Mouse (Mus musculus): Measurements from ENCODE around the gene Mapk1.

The Mapk1 gene

DNA sequence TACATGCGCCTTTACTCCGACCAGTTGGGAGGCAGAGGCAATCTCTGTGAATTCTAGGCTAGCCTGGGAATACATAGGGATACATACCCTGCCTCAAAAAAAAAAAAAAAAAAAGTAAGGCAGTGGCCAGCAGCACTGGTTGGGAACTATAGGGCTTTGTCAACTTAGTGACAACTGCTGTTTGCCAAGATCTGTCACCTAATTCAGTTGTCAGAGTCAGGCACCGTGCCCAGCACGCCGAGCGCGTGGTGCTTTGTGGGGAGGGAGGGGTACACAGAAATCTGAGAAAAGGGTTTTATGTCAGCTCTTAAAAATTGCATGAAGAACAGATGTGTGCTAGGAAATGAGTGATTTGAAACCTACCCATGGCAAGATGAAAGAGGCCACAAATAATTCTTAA, 94.9 kb downstream of the Mapk1 start:
- Histone ChIP-seq H3K27me3 (ENCODE audit: insufficient read depth, low read length) (no peaks in the 10 kb centered on the region), H3K4me1 (replicated peaks; ENCODE audit: low read depth, low read length) (peaks cover 37% of the 10 kb centered on the region), H3K9me3 (ENCODE audit: low read length) (no peaks in the 10 kb centered on the region), H3K4me3 (replicated peaks; ENCODE audit: low read length) (no peak overlapping the region), H3K36me3 (ENCODE audit: insufficient read depth, low read length) (peaks cover 51% of the 10 kb centered on the region)
- TF ChIP-seq POU5F1 (IDR thresholded peaks at IDR 0.05; ENCODE audit: borderline replicate concordance, low read length): no peak
- no peak for TF ChIP-seq CTCF (conservative IDR thresholded peaks at IDR 0.05; ENCODE audit: low read length)
- no peak for TF ChIP-seq NANOG (IDR thresholded peaks at IDR 0.05; ENCODE audit: borderline replicate concordance, low read length)

DNA sequence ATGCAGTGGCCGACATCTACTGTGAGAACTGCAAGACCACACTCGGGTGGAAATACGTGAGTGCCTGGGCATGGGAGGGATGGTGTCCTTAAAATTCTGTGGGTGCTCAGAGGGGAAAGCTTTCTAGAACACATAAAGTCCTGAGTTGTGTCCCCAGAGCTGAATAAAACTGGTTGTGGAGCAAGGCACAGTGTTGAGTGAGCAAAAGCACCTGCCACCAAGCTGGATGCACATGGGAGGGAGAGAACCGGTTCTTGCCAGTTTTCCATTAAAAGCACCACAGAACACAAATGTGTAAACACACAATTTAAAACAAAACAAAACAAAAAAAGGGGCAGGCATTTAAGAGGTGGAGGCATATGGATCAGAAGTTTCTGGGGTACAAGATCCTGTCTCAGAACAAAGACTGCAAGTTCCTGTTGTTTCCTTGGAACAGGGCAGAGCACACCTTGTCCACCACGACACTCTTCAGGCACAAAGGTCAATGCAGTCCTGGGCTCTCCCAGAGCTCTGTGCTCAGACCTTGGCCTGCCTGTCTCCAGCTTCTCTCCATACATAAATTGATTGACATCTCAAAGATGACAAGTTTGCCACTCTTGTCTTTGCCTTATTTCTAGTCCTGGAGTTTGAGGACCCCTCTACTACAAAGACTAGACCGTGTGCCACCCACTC, 99.1 kb downstream of the Mapk1 start:
- no peaks in the 10 kb centered on the region for H3K9me3 ChIP-seq (ENCODE audit: low read length)
- TF ChIP-seq NANOG (IDR thresholded peaks at IDR 0.05; ENCODE audit: borderline replicate concordance, low read length) (no peak), POU5F1 (IDR thresholded peaks at IDR 0.05; ENCODE audit: borderline replicate concordance, low read length) (no peak), CTCF (conservative IDR thresholded peaks at IDR 0.05; ENCODE audit: low read length) (no peak)
- H3K27me3 ChIP-seq (ENCODE audit: insufficient read depth, low read length): no peaks in the 10 kb centered on the region
- H3K4me1 ChIP-seq (replicated peaks; ENCODE audit: low read depth, low read length): peaks cover 31% of the 10 kb centered on the region
- no peak overlapping the region for H3K4me3 ChIP-seq (replicated peaks; ENCODE audit: low read length)
- H3K36me3 ChIP-seq (ENCODE audit: insufficient read depth, low read length): peaks cover 80% of the 10 kb centered on the region

DNA sequence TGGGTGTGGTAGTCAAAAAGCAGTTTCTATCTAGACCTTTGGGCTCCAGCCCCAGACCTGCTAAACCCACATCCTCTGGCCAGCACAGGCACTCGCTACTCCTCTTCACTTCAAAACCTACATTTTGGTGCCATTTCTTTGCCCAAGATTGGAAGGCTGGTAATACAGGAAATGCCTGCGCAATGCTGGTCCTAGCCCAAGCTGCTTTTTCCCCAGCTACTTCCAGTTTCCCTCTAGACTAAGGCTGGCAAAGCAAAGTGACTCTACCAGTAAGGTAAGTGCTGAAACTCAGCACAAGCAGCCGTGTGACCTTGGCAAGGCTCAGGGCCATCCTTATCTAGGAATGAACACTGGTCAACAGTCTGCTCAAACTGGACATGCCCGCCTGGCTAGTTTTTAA, 102.5 kb downstream of the Mapk1 start:
- Histone ChIP-seq H3K27me3 (ENCODE audit: insufficient read depth, low read length) (no peaks in the 10 kb centered on the region), H3K4me1 (replicated peaks; ENCODE audit: low read depth, low read length) (peaks cover 22% of the 10 kb centered on the region), H3K36me3 (ENCODE audit: insufficient read depth, low read length) (peaks cover 96% of the 10 kb centered on the region), H3K4me3 (replicated peaks; ENCODE audit: low read length) (no peak overlapping the region), H3K9me3 (ENCODE audit: low read length) (no peaks in the 10 kb centered on the region)
- no peak for TF ChIP-seq POU5F1 (IDR thresholded peaks at IDR 0.05; ENCODE audit: borderline replicate concordance, low read length)
- no peak for TF ChIP-seq NANOG (IDR thresholded peaks at IDR 0.05; ENCODE audit: borderline replicate concordance, low read length)
- TF ChIP-seq CTCF (conservative IDR thresholded peaks at IDR 0.05; ENCODE audit: low read length): no peak

DNA sequence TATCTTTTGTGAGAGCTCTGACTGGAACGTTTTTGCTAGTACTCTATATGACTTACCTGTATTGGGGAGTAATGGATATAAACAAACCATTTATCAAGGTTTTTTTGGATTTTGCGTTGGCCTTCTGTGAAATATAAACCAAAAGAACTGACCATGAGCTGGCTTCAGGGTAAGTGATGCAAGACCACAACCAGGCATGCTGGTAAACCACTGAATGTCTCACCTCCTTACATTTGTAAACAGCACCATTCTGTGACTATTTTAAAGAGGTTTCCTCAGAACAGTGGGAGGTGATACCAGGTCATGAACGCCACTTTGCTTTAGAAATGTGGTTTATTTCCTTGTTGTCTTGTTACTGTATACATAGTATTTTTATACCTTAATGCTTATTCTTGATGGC, 103.1 kb downstream of the Mapk1 start:
- Histone ChIP-seq H3K4me1 (replicated peaks; ENCODE audit: low read depth, low read length) (peaks cover 22% of the 10 kb centered on the region), H3K4me3 (replicated peaks; ENCODE audit: low read length) (no peak overlapping the region), H3K36me3 (ENCODE audit: insufficient read depth, low read length) (peaks cover 100% of the 10 kb centered on the region), H3K27me3 (ENCODE audit: insufficient read depth, low read length) (no peaks in the 10 kb centered on the region), H3K9me3 (ENCODE audit: low read length) (no peaks in the 10 kb centered on the region)
- TF ChIP-seq CTCF (conservative IDR thresholded peaks at IDR 0.05; ENCODE audit: low read length) (no peak), POU5F1 (IDR thresholded peaks at IDR 0.05; ENCODE audit: borderline replicate concordance, low read length) (no peak), NANOG (IDR thresholded peaks at IDR 0.05; ENCODE audit: borderline replicate concordance, low read length) (no peak)

DNA sequence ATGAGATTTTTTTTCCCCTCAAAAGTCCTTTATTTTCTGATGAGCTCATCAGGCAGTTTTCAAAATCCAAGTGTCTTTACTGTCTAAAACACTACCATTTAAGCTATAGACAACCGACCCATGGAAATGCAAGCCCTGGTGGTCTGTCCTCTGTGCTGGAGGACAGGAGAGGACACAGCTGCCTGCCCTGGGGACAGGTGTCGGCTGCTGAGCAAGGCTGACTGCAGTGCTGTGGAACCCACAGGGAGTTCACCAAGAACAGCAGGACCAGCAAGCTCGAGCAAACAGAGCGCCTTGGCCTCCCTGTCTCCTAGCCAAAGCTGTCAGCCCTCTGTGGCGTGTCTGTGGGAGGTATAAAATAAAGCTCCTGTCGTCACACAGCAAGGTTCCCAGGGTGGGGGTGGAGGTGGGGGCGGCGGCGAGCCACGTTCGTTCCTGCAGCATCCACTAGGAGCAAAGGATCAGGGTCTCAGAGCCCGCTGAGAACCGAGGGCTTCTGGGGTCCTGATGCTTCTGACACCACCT, 103.5 kb downstream of the Mapk1 start:
- no peak overlapping the region for H3K4me3 ChIP-seq (replicated peaks; ENCODE audit: low read length)
- H3K4me1 ChIP-seq (replicated peaks; ENCODE audit: low read depth, low read length): peaks cover 22% of the 10 kb centered on the region
- peaks cover 100% of the 10 kb centered on the region for H3K36me3 ChIP-seq (ENCODE audit: insufficient read depth, low read length)
- H3K9me3 ChIP-seq (ENCODE audit: low read length): no peaks in the 10 kb centered on the region
- H3K27me3 ChIP-seq (ENCODE audit: insufficient read depth, low read length): no peaks in the 10 kb centered on the region
- TF ChIP-seq CTCF (conservative IDR thresholded peaks at IDR 0.05; ENCODE audit: low read length): no peak
- TF ChIP-seq NANOG (IDR thresholded peaks at IDR 0.05; ENCODE audit: borderline replicate concordance, low read length): no peak
- no peak for TF ChIP-seq POU5F1 (IDR thresholded peaks at IDR 0.05; ENCODE audit: borderline replicate concordance, low read length)

DNA sequence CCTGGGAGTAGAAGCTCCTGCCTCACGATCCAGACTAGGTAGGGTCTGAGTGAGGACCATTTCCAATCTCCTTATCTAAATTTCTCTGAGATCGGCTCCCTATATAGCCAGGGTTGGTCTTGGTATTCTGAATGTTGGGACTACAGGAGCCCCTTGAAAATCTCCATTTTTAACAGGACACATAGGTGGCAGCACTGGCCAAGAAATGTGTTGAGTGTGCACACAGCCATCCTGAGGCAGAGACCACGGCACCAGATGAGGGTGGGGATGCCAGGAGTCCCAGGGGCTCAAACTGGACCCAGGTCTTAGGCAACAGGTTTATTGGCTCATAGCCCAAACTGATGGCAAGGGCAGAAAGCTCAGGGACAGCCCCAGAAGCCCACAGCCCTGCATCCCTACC, 105.2 kb downstream of the Mapk1 start:
- Histone ChIP-seq H3K4me3 (replicated peaks; ENCODE audit: low read length) (no peak overlapping the region), H3K27me3 (ENCODE audit: insufficient read depth, low read length) (no peaks in the 10 kb centered on the region), H3K36me3 (ENCODE audit: insufficient read depth, low read length) (peaks cover 100% of the 10 kb centered on the region), H3K4me1 (replicated peaks; ENCODE audit: low read depth, low read length) (peaks cover 22% of the 10 kb centered on the region), H3K9me3 (ENCODE audit: low read length) (no peaks in the 10 kb centered on the region)
- TF ChIP-seq NANOG (IDR thresholded peaks at IDR 0.05; ENCODE audit: borderline replicate concordance, low read length): no peak
- TF ChIP-seq CTCF (conservative IDR thresholded peaks at IDR 0.05; ENCODE audit: low read length): no peak
- TF ChIP-seq POU5F1 (IDR thresholded peaks at IDR 0.05; ENCODE audit: borderline replicate concordance, low read length): no peak

DNA sequence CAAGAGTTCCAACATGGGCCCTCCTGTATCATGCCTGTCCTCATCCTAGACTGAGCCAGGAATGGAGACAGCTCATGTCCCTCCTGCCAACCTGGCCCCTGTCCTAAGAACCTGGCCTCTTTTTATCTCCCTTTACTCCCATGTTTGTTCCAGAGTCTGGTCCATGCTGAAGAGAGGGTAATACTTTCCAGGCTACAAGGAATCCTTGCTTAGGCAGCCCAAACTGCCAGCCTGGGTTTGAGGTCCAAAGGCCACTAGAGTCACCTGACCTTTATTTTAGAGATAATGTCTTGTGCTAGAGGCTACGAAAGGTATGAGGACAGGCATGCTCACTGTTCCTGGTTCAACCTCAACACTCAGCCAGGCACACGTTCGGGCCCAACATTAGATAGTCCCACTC, 113.8 kb downstream of the Mapk1 start:
- Histone ChIP-seq H3K4me1 (replicated peaks; ENCODE audit: low read depth, low read length) (no peaks in the 10 kb centered on the region), H3K4me3 (replicated peaks; ENCODE audit: low read length) (no peak overlapping the region), H3K9me3 (ENCODE audit: low read length) (no peaks in the 10 kb centered on the region), H3K36me3 (ENCODE audit: insufficient read depth, low read length) (peaks cover 96% of the 10 kb centered on the region), H3K27me3 (ENCODE audit: insufficient read depth, low read length) (no peaks in the 10 kb centered on the region)
- no peak for TF ChIP-seq POU5F1 (IDR thresholded peaks at IDR 0.05; ENCODE audit: borderline replicate concordance, low read length)
- TF ChIP-seq NANOG (IDR thresholded peaks at IDR 0.05; ENCODE audit: borderline replicate concordance, low read length): no peak
- no peak for TF ChIP-seq CTCF (conservative IDR thresholded peaks at IDR 0.05; ENCODE audit: low read length)

Measured in E14TG2a.4 (cell line).